Mouse (Mus musculus): ENCODE measurements around the gene Wiz. TPM values are rescaled to one million over a fixed set of nuclear protein-coding genes. Genes with fewer than 3 reads are reported as not detected.

Wiz gene
- 20.7 TPM for polyA plus RNA-seq (2017; shearing (Covaris generic))

GRCm38 (mm10) chr17:32389101-32389659, at the start of gene Wiz:
Gene Wiz, minus strand, starts transcription at chr17:32389439.

GRCm38 (mm10) chr17:32424034-32424433, 34.8 kb upstream of the Wiz start, which contains the start of gene Pglyrp2:
Gene Pglyrp2, minus strand, starts transcription at chr17:32424167.

GRCm38 (mm10) chr17:32403417-32403816, 14.2 kb upstream of the Wiz start, which contains the start of gene Rasal3:
Gene Rasal3, minus strand, starts transcription at chr17:32403583.

GRCm38 (mm10) chr17:32350382-32350983, 38.8 kb downstream of the Wiz start, which contains the start of gene Akap8l:
Gene Akap8l, minus strand, starts transcription at chr17:32350607.

GRCm38 (mm10) chr17:32320597-32321389, 68.4 kb downstream of the Wiz start, which contains the start of gene Akap8:
Gene Akap8, minus strand, starts transcription at chr17:32321238.

Other genes with a start within 250 kb of the Wiz start
- gene Notch3, start 222.6 kb downstream of the Wiz start, polyA plus RNA-seq (2017; shearing (Covaris generic)): not detected
- gene Ephx3, start 199.9 kb downstream of the Wiz start, polyA plus RNA-seq (2017; shearing (Covaris generic)): not detected
- gene Brd4, start 104.7 kb downstream of the Wiz start, polyA plus RNA-seq (2017; shearing (Covaris generic)): 51.6 TPM
- 239 TPM for gene Akap8, start 68.2 kb downstream of the Wiz start, polyA plus RNA-seq (2017; shearing (Covaris generic))
- gene Akap8l, start 38.8 kb downstream of the Wiz start, polyA plus RNA-seq (2017; shearing (Covaris generic)): 247 TPM
- 132 TPM for gene Rasal3, start 14.1 kb upstream of the Wiz start, polyA plus RNA-seq (2017; shearing (Covaris generic))
- 104 TPM for gene Pglyrp2, start 34.7 kb upstream of the Wiz start, polyA plus RNA-seq (2017; shearing (Covaris generic))
- gene Cyp4f39, start 63.3 kb upstream of the Wiz start, polyA plus RNA-seq (2017; shearing (Covaris generic)): 1.5 TPM
- 5.2 TPM for gene Cyp4f17, start 116.6 kb upstream of the Wiz start, polyA plus RNA-seq (2017; shearing (Covaris generic))
- 9.2 TPM for gene Cyp4f16, start 147.1 kb upstream of the Wiz start, polyA plus RNA-seq (2017; shearing (Covaris generic))
- gene Cyp4f37, start 231.9 kb upstream of the Wiz start, polyA plus RNA-seq (2017; shearing (Covaris generic)): not detected

Measured in activated CD4-positive, CD25-positive, alpha-beta regulatory T cell, adult 9 weeks (primary cell).